Mouse (Mus musculus) lung, postnatal 4 days (tissue): ENCODE data around the gene Efcab7.

ENCODE experiments used
- DNase-seq, 2 experiments: peaks; one replicate each; pipeline ENCODE4 v3.0.0; 2021

Efcab7 gene

GRCm38 (mm10) chr4:99829094-99830073 is at the start of gene Efcab7:
Efcab7 (plus strand) TSS chr4:99829198.
- peak; percentile 87 to 88 for DNase-seq

DNA sequence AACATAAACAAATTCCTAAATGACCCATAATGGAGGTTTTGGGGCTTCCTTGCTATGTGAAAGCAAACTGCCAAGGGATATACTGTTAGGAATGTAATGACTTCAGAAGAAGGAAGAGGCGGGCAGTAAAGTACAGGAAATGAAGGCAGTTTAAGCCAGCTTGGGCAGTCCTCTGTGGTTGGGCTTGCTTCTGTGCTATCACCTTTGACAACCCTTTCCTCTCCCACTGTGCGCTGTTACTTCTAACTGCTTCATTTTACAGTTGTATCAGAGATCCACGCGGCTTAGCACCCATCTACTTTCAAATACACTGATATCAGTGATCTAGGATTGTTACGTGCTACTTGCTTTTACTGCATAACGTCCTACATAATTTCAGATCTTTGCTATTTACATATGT is 36.6 kb upstream of the Efcab7 start:
- DNase-seq = no peak

- DNase-seq = no peak
Measured at GRCm38 (mm10) chr4:99816697-99817460, 12.1 kb upstream of the Efcab7 start.

- no peak for DNase-seq
Measured at GRCm38 (mm10) chr4:99828337-99828736, 661 bp upstream of the Efcab7 start.

GRCm38 (mm10) chr4:99828739-99829093 is 282 bp upstream of the Efcab7 start:
- DNase-seq = no peak

- DNase-seq = no peak
Measured at GRCm38 (mm10) chr4:99881882-99882281, 52.9 kb downstream of the Efcab7 start.

DNA sequence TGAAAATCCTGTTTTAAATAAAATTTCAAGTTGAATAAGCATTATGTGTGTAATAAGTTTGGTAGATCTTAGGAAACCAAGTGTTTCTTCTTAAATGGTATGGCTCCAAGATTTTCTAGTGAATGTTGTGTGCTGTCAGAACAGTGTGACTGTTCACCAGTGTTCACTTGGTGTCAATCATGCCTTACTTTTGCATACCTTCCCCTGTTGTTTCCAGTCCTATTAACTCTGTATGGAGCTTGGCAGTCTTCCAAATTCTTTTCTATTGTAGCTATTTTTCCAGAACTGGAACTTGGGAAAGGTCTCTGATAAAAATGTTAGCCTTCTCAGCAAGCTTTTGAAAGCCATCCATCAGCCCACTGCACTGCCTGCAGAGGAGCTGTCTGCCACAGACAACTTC is 53.4 kb downstream of the Efcab7 start:
- no peak for DNase-seq

- DNase-seq = no peak
Measured at GRCm38 (mm10) chr4:99913894-99914451, 85.0 kb downstream of the Efcab7 start.

GRCm38 (mm10) chr4:99926380-99926779 is 97.4 kb downstream of the Efcab7 start:
- DNase-seq = no peak

- no peak for DNase-seq
Measured at GRCm38 (mm10) chr4:99928521-99928920, 99.5 kb downstream of the Efcab7 start.

GRCm38 (mm10) chr4:99929149-99929612 is 100.2 kb downstream of the Efcab7 start, which contains the start of gene Pgm1:
Pgm1 (plus strand) TSS chr4:99929414.
- peak; percentile 86 to 91 for DNase-seq

DNA sequence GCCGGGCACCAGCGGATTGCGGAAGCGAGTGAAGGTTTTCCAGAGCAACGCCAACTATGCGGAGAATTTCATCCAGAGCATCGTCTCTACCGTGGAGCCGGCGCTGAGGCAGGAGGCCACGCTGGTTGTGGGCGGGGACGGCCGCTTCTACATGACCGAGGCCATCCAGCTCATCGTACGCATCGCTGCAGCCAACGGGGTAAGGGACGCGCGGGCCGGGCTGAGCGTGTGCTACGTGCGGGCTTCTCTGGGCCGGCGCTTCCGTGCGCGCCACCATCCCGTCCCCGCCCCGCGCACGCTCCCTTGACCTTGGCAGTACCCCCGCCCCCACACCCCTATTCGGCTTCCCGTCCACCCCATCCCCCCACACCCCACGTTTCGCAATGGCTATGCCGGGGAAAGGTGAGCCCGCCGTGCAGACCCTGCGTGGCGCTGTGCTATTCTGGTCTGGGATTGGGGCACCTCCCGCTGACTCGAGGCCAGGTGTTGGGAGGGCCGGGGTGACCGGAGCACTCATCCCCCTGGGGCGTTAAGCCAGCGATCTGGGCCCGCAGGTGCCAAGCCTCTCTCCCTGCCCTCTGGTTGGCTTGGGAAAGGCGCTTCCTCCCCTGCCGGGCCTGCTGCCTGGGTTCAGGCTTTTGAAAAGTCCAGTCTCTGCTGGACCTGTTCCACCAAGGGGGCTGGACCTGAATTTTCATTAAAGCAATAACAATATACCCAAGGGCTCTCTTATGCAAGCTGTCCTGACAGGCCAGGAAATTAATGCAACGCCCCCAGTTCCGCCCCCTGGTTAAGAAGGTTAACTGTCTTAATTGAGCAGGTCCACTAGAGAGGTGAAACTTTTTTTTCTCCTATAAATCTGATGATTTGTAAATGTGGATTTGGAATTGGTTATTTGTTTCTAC is 100.9 kb downstream of the Efcab7 start, which contains the start of gene Itgb3bp:
Itgb3bp (minus strand) TSS at position 201 of the 905 bp plus-strand sequence.
- DNase-seq = peak; percentile 74 to 86

- DNase-seq = no peak
Measured at GRCm38 (mm10) chr4:99930518-99931239, 101.7 kb downstream of the Efcab7 start.

DNA sequence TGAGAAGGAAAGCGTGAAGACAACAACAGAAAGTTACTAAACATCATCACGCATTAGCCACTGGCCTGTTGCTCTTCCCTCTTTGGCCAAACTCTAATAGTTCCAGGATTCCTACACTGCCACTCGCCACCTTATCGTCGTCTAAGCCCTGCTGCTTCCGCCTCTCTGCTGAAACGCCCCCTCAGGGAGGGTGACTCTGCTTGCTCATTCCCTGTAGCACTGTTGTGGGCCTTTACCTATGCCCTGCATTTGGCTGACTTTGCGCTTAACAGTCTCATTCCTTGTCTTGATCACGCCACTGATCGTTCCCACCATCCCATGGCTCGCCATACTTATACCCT is 102.2 kb downstream of the Efcab7 start:
- no peak for DNase-seq

DNA sequence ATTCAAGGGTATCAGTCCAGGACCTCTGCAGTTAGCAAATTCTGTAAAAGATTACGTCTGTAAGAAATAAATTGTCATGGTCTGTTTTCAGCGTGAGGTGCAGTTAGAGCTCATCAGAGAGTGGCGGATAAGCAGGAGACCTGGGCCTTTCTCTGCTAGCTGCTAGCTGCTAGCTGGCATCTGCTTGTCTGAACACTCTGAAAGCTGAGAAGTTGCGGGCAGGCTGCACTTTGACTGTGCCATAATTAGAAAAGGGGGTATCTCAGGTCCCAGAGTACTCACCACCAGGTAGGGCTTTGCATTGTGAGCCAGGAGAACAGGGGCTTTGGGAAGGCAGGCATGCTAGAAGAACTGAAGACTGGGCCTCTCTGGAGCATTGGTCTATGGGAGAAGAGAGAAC is 102.8 kb downstream of the Efcab7 start:
- no peak for DNase-seq

DNA sequence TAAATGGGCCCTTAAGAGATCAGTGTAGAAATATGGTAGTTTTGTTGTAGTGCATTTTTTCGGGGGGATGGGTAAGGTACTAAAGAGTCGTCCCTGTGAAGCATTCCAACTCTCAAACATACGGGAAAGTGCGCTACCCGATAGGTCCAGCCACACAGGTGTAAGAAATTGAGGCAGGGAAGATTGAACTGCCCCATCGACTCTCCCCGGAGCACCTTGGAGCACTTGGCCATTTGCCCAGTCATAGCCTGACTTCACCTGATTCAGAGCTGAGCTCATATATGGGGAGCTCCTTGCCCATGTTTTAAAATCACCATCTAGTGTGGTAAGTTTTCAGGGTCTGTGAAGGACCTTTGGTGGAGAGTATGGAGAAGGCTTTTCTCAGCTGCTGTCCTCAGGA is 105.9 kb downstream of the Efcab7 start:
- peak in 1 of 2 experiments; percentile 20 for DNase-seq

- no peak for DNase-seq
Measured at GRCm38 (mm10) chr4:99936278-99936677, 107.3 kb downstream of the Efcab7 start.

DNA sequence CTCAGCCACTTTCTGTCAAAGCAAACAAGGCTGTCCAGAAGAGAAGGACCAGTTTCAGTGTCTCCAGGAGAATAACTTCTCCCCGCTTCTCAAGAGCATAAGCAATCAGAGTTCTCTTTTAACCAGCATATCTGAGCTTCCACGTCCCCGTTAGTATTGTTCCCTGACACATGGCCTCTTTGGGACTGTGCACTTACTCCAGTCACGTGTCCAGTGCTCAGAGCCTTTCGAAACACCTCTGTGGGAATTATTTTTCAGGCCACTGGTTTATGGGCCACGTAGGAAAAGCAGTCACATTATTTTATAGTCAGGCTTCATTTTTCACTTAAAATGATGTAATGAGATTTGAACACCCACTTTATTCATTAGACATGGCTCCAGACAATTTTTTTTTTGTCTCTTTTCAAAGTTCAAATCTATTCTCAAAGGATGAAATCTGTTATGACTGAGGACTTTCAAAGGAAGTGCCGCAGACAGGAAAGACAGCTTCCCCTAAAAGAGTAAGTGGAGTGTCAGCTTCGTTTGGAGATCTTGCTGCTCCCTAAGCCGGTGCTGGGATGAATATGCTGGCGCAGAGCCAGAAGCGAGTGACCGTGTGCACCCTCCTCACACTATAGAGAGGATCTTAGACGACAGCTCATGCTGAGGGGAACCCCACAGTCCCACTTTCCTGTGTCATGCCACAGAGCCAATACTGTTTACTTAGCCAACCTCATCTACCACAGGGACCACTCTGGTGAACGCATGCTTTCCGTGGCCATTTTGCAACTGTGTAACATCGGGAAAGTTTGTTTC is 110.9 kb downstream of the Efcab7 start:
- DNase-seq = peak in 1 of 2 experiments; percentile 20

DNA sequence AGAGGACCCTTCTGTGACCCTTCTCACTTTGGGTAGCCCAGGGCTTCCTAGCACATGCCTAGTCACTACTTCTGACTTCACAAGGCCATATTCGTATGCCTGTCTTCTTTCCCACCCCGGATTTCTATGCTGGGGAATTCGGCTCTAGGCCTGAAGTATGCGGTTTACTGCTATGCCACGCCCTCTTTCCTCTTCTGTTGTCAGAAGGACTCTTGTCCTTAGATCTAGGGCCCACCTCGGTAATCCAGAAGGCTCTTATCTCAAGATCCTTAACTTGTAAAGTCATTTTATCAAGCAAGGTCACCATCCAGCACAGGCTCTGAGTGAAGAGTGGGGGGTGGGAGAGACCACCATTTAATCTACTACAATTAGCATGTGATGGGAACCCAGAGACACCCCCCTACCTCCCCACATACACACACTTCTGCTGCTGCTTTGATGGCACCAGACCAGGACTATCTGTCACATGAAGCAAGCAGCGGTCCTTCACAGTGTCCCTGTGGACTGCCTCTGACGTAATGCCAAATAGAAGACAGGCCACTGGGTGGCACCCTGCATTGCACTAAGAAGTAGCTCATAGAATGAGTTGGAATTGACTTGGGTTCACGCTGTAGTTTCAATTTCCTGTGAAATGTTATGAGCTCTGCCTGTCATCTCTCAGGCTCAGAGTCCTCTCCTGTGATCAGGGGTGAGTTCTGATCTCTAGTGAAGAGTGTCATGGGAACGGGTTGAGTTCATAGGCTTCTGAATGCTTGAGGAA is 112.8 kb downstream of the Efcab7 start:
- DNase-seq = peak; percentile 48 to 60

- no peak for DNase-seq
Measured at GRCm38 (mm10) chr4:99944606-99945005, 115.6 kb downstream of the Efcab7 start.
